Mouse (Mus musculus) 416B (cell line): ENCODE measurements at regions not wholly inside any gene's neighbourhood (a gene's known extent, or its start where the extent isn't known, plus 50 kb on each side); places are given as distances from the start of the nearest gene placed in this dataset.
A peak's percentile ranks its signal among the peaks of the same experiment; 100 is the strongest.

Source experiments
- DNase-seq: peaks from one replicate; pipeline ENCODE4 v3.0.0; 2011; ENCODE audit warnings: low read depth

DNA sequence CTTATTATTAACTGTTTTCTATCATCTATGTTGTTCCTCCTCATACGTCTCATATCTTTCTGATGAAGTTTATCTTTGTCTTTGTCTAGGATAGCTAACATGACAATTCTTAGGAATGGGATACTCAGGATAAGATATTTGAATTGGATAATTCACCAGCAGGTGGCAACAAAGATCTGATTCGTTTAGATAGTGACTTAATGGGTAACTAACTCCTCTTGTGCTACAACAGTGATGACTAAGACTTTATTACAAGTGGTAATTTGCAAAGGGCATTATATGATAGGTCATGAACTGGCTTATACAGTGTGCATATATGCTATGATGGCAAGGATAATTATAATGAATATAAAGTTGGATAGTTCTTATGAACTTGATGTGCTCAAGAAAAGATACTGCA lies 1207.9 kb downstream of the Nxph1 start:
- peak; percentile 54 for DNase-seq

DNA sequence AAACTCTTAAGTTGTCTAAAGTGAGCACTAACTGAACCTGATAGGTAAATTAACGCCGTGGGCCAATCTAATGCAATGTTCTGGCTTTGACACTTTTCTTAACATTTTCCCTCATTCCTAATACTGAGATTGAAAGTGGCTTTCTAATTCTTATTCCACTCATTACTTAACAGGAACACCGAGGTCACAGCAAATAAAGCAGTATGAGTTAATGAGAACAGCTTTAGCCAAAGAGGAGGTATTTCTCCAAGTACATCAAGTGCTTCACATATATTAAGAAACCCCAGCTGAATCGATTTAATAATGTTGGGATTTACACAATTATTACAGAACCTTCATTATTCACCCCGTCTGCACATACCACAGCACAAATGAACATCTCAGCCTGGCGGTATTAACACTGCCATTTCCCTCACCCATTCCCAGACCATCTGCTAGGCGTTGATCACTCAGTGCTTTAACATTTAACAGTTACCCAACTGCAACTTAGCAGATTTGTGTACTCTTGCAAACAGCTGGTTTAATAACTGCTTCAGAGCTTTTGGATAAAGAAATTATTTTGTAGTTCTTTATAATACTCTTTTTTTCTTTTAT lies 1233.5 kb downstream of the Nxph1 start:
- no peak for DNase-seq

DNA sequence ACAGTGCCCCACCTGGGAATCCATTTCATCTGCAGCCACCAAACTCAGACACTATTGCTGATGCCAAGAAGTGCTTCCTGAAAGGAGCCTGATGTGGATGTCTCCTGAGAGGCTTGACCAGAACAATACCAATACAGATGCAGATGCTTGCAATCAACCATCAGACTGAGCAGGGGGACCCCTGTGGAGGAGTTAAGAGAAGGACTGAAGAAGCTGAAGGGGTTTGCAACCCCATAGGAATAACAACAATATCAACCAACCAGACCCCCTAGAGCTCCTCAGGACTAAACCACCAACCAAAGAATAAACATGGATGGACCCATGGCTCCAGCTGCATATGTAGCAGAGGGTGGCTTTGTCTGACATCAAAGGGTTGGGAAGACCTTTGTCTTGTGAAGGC lies 1237.7 kb downstream of the Nxph1 start:
- DNase-seq = no peak
